Mouse (Mus musculus) NIH3T3 (cell line): ENCODE results near the gene Ccnf.

ENCODE experiments used
- DNase-seq: peaks from one replicate; pipeline ENCODE4 v3.0.0-alpha.2; 2012; ENCODE audit warnings: low read depth

Ccnf gene

DNA sequence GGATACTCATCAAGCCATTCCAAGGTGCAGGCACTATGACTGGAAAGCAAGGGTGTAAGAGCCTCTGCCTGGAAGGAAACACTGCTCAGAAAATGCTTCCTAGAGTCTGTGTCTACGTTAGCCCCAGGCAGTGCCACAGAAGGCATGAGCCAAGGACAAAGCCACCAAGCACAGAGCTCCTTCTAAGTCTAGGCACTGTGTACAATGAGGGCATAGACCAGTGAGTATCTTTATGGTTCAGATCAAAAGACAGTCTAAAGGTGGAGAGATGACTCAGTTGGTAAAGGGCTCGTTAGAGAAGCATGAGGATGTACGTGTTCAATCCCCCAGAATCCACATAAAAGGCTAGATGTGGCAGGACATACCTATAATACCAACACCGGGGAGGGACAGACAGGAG is 50.2 kb downstream of the Ccnf start:
- no peak for DNase-seq

GRCm38 (mm10) chr17:24199741-24200140 is 51.5 kb downstream of the Ccnf start:
- no peak for DNase-seq

DNA sequence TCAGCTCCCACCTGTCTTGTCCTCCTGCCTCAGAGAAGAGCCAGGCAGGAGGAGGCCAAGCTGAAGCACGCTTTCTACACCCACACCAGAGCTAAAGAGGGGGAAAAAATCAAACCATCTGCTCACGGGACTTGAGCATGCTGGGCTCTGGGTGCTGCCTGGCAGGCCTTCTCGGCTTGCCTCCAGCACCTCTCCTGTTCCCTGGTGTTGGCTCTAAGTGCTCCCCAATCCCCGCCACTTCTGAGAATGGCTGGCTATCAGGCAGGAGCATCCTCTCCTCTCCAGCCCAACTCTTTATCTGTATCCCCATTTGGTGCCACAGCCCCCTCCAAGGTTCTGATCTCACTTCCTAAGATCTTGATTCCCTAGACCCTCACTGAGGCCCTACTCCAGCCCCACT is 52.0 kb downstream of the Ccnf start:
- no peak for DNase-seq

- peak; percentile 72 for DNase-seq
These were observed 54.1 kb downstream of the Ccnf start for GRCm38 (mm10) chr17:24197032-24197824.

GRCm38 (mm10) chr17:24195349-24195748 is 55.9 kb downstream of the Ccnf start:
- no peak for DNase-seq

DNA sequence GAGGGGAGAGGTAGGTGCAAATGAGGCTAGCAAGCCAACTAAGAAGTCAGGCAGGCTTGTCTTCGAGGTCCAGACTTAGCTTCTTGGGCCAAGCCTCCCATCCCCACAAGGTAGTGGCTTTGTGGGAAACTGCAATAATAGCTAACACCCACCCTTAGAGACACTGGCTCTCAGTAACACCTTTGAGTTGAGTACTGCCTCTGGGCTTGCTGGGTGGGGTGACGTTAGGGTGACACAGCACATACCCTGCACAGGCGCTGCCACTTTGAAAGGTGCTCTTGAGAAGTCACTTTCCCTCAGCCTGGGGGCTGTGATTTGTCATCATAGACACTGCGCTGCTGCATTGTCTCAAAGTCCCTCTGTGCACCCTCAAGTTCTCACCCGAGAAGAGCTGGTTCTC is 57.5 kb downstream of the Ccnf start:
- no peak for DNase-seq

- DNase-seq, result no peak
These were observed 58.0 kb downstream of the Ccnf start for GRCm38 (mm10) chr17:24193268-24193667.

GRCm38 (mm10) chr17:24192848-24193247 is 58.4 kb downstream of the Ccnf start:
- no peak for DNase-seq

GRCm38 (mm10) chr17:24191481-24191880 is 59.8 kb downstream of the Ccnf start:
- no peak for DNase-seq

- DNase-seq, result no peak
These were observed 60.4 kb downstream of the Ccnf start for GRCm38 (mm10) chr17:24190934-24191333.

GRCm38 (mm10) chr17:24174259-24174658 is 77.0 kb downstream of the Ccnf start:
- no peak for DNase-seq

GRCm38 (mm10) chr17:24173423-24173822 is 77.9 kb downstream of the Ccnf start:
- DNase-seq, result peak; percentile 88
